In genomic region chr6:90715245-90715905, GRCm38 (mm10) we compare ENCODE assay signal across 8 mouse cellular contexts.
DNase-seq lines count a peak whose midpoint lies in the region; ATAC-seq and TF ChIP-seq lines count a peak whose summit lies in the region.

No protein-coding gene starts in this region.

- no peaks in the 10 kb centered on the region for H3K27me3 ChIP-seq in spleen, adult 2 months (ENCODE audit: control insufficient read depth, insufficient read depth, low read length)
- H3K27me3 ChIP-seq in limb, embryonic 13.5 days: no peaks in the 10 kb centered on the region
- H3K27me3 ChIP-seq in stomach, embryonic 15.5 days (replicated peaks): no peaks in the 10 kb centered on the region

- peaks cover 38% of the 10 kb centered on the region for H3K4me1 ChIP-seq in spleen, adult 2 months (ENCODE audit: control insufficient read depth, insufficient read depth, insufficient read length)
- peaks cover 75% of the 10 kb centered on the region for H3K4me1 ChIP-seq in limb, embryonic 13.5 days
- peaks cover 58% of the 10 kb centered on the region for H3K4me1 ChIP-seq in stomach, embryonic 15.5 days

- H3K36me3 ChIP-seq in spleen, adult 2 months (ENCODE audit: control insufficient read depth, insufficient read depth, low read length): no peaks in the 10 kb centered on the region
- H3K36me3 ChIP-seq in limb, embryonic 13.5 days: no peaks in the 10 kb centered on the region; the same call in 1 of the 2 replicates
- no peaks in the 10 kb centered on the region for H3K36me3 ChIP-seq in stomach, embryonic 15.5 days

- DNase-seq in CD4-positive, CD25-positive, alpha-beta regulatory T cell, adult 2 months (ENCODE audit: low read depth, low spot score): peak; percentile 8
- DNase-seq in spleen, adult 2 months (ENCODE audit: low read depth in 1 of 2, low spot score in 2 of 2): no peak
- no peak for DNase-seq in spleen, adult 18-20 months
- no peak for DNase-seq in layer of hippocampus, postnatal 14 days (ENCODE audit: low spot score in 2 of 2)
- no peak for DNase-seq in B cell, adult 2 months

- TF ChIP-seq POLR2A in spleen, adult 2 months (IDR thresholded peaks at IDR 0.05; ENCODE audit: low read depth, low read length): no peak

- H3K9ac ChIP-seq in limb, embryonic 13.5 days: peak overlapping the region; percentile 86
- H3K9ac ChIP-seq in stomach, embryonic 15.5 days: peak overlapping the region; percentile 69

- peak overlapping the region; percentile 65 for H3K4me3 ChIP-seq in spleen, adult 2 months (ENCODE audit: extremely low read depth, insufficient read depth, insufficient read length)
- H3K4me3 ChIP-seq in limb, embryonic 13.5 days: peak overlapping the region; percentile 79
- H3K4me3 ChIP-seq in stomach, embryonic 15.5 days (replicated peaks): peak overlapping the region; percentile 78

- no peak for ATAC-seq in CD4-positive, CD25-positive, alpha-beta regulatory T cell, adult 4 months
- ATAC-seq in limb, embryonic 13.5 days (ENCODE audit: low FRiP score, low read depth): no peak
- no peak for ATAC-seq in stomach, embryonic 15.5 days (ENCODE audit: insufficient read depth, low FRiP score, low read depth)

- H3K4me2 ChIP-seq in limb, embryonic 13.5 days (replicated peaks): peak overlapping the region; percentile 86
- peak overlapping the region; percentile 82 for H3K4me2 ChIP-seq in stomach, embryonic 15.5 days

- no peak for TF ChIP-seq CTCF in spleen, adult 2 months (IDR thresholded peaks at IDR 0.05; ENCODE audit: extremely low read depth, insufficient read depth, insufficient read length, insufficient replicate concordance)

- 64% methylated on average over 4 of the region's 4 CpGs for WGBS in spleen, adult 2 months
- WGBS in limb, embryonic 13.5 days: 24% methylated on average over 4 of the region's 4 CpGs
- WGBS in stomach, embryonic 15.5 days: 41% methylated on average over 4 of the region's 4 CpGs

- H3K27ac ChIP-seq in spleen, adult 2 months (ENCODE audit: insufficient read depth, low read length): peak overlapping the region; percentile 21; the same call in 1 of the 2 replicates
- H3K27ac ChIP-seq in limb, embryonic 13.5 days: peak overlapping the region; percentile 84
- H3K27ac ChIP-seq in stomach, embryonic 15.5 days: peak overlapping the region; percentile 81

- H3K9me3 ChIP-seq in limb, embryonic 13.5 days: no peaks in the 10 kb centered on the region
- no peaks in the 10 kb centered on the region for H3K9me3 ChIP-seq in stomach, embryonic 15.5 days

Comparison
In these comparisons a context has a peak if more than half of its experiments do, and no peak if none do; other contexts are left out.
1. H3K27ac ChIP-seq: peak in every context shown above with its lines; median percentile 84 in limb, embryonic 13.5 days; 81 in stomach, embryonic 15.5 days; 21 in spleen, adult 2 months.